Mouse (Mus musculus): Measurements from ENCODE around the gene Spty2d1. TPM values are rescaled to one million over a fixed set of nuclear protein-coding genes. Genes with fewer than 3 reads are reported as not detected.
"Not testable (repeated sequence)": the region's sequence is repeated elsewhere in the genome, so short reads cannot be mapped to it uniquely, and the experiment has no call there.

The Spty2d1 gene
- polyA plus RNA-seq, 1 experiment from 2014 or later, result 7.8 TPM

DNA sequence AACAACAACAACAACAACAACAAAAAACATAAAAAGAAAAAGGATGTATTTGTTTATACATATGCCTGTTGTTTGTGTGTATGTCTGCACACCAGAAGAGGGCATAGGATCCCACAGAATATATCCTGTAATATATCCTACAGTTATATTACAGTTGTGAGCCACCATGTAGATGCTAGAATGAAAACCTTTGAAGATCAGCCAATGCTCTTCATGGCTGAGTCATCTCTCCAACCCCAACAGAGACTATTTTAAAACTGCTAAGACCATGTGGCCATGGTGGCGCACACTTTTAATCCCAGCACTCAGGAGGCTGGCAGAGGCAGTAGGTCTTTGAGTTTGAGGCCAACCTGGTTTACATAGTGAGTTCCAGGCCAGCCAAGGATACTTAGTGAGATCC is 19.3 kb upstream of the Spty2d1 start:
- Histone ChIP-seq H3K9ac (ENCODE audit: low read length) (no peak overlapping the region), H3K27me3 (replicated peaks; ENCODE audit: control insufficient read depth, insufficient read depth, low read length) (no peaks in the 10 kb centered on the region), H3K4me2 (ENCODE audit: low read length) (no peak overlapping the region), H3K4me3 (ENCODE audit: low read depth, low read length) (no peak overlapping the region), H3K9me3 (replicated peaks; ENCODE audit: control insufficient read depth, low read length) (no peaks in the 10 kb centered on the region), H3K36me3 (ENCODE audit: control insufficient read depth, insufficient read depth, low read length) (no peaks in the 10 kb centered on the region), H3K27ac (ENCODE audit: low read depth, low read length) (no peak overlapping the region), H3K4me1 (ENCODE audit: control insufficient read depth, insufficient read depth, low read length) (no peaks in the 10 kb centered on the region; the same call in 1 of the 2 replicates)
- no peak for ATAC-seq
- DNase-seq (ENCODE audit: low spot score), result no peak
- 95% methylated on average over 1 of the region's 1 CpGs for WGBS

GRCm38 (mm10) chr7:47026899-47027298 is 18.7 kb upstream of the Spty2d1 start:
- not testable (repeated sequence) for H3K4me3 ChIP-seq (ENCODE audit: low read depth, low read length); H3K4me1 ChIP-seq (ENCODE audit: control insufficient read depth, insufficient read depth, low read length); ATAC-seq; H3K9ac ChIP-seq (ENCODE audit: low read length); H3K9me3 ChIP-seq (replicated peaks; ENCODE audit: control insufficient read depth, low read length); H3K36me3 ChIP-seq (ENCODE audit: control insufficient read depth, insufficient read depth, low read length); H3K4me2 ChIP-seq (ENCODE audit: low read length); H3K27ac ChIP-seq (ENCODE audit: low read depth, low read length); H3K27me3 ChIP-seq (replicated peaks; ENCODE audit: control insufficient read depth, insufficient read depth, low read length); DNase-seq (ENCODE audit: low spot score)
- 88% methylated on average over 3 of the region's 3 CpGs for WGBS

GRCm38 (mm10) chr7:47025429-47025828 is 17.2 kb upstream of the Spty2d1 start:
- no peak overlapping the region for H3K9ac ChIP-seq (ENCODE audit: low read length)
- WGBS, result 59% methylated on average over 9 of the region's 9 CpGs
- no peaks in the 10 kb centered on the region for H3K9me3 ChIP-seq (replicated peaks; ENCODE audit: control insufficient read depth, low read length)

GRCm38 (mm10) chr7:47024454-47024853 is 16.2 kb upstream of the Spty2d1 start:
- ATAC-seq, result no peak
- Histone ChIP-seq H3K27ac (ENCODE audit: low read depth, low read length) (no peak overlapping the region), H3K4me3 (ENCODE audit: low read depth, low read length) (no peak overlapping the region), H3K27me3 (replicated peaks; ENCODE audit: control insufficient read depth, insufficient read depth, low read length) (no peaks in the 10 kb centered on the region), H3K4me2 (ENCODE audit: low read length) (no peak overlapping the region), H3K36me3 (ENCODE audit: control insufficient read depth, insufficient read depth, low read length) (no peaks in the 10 kb centered on the region), H3K9ac (ENCODE audit: low read length) (no peak overlapping the region), H3K4me1 (ENCODE audit: control insufficient read depth, insufficient read depth, low read length) (no peaks in the 10 kb centered on the region), H3K9me3 (replicated peaks; ENCODE audit: control insufficient read depth, low read length) (no peaks in the 10 kb centered on the region)
- 88% methylated on average over 7 of the region's 7 CpGs for WGBS
- DNase-seq (ENCODE audit: low spot score), result no peak

More at GRCm38 (mm10) chr7:47025429-47025828, 17.2 kb upstream of the Spty2d1 start:
- Histone ChIP-seq H3K4me1 (ENCODE audit: control insufficient read depth, insufficient read depth, low read length) (no peaks in the 10 kb centered on the region; the same call in 1 of the 2 replicates), H3K27ac (ENCODE audit: low read depth, low read length) (no peak overlapping the region), H3K4me3 (ENCODE audit: low read depth, low read length) (no peak overlapping the region), H3K36me3 (ENCODE audit: control insufficient read depth, insufficient read depth, low read length) (no peaks in the 10 kb centered on the region), H3K4me2 (ENCODE audit: low read length) (no peak overlapping the region), H3K27me3 (replicated peaks; ENCODE audit: control insufficient read depth, insufficient read depth, low read length) (no peaks in the 10 kb centered on the region)
- DNase-seq (ENCODE audit: low spot score) (no peak), ATAC-seq (no peak)

GRCm38 (mm10) chr7:47023530-47023929 is 15.3 kb upstream of the Spty2d1 start:
- 16% methylated on average over 6 of the region's 6 CpGs for whole genome bisulfite sequencing
- peak; percentile 55; the same call in 1 of the 2 replicates for ATAC-seq
- H3K9me3 ChIP-seq (replicated peaks; ENCODE audit: control insufficient read depth, low read length), result no peaks in the 10 kb centered on the region

DNA sequence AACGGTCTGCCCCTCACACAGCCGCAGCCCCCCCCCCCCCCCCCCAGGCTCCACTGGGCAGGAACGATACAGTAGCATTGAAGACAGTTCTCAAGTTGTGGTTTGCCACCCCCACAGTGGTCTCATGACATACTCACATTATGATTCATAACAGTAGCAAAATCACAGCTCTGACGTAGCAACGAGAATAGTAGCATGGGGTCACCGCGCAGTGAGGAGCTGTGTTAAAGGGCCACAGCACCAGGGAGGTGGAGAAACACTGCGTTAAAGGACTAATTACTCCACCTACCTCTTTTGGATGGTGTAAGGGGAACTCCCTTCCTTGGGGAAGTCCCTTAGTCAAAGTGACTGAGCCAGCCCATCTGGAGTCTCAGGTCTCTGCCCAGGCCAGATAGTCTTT is 14.3 kb upstream of the Spty2d1 start:
- Histone ChIP-seq H3K9ac (ENCODE audit: low read length) (no peak overlapping the region), H3K4me3 (ENCODE audit: low read depth, low read length) (no peak overlapping the region), H3K9me3 (replicated peaks; ENCODE audit: control insufficient read depth, low read length) (no peaks in the 10 kb centered on the region), H3K27ac (ENCODE audit: low read depth, low read length) (no peak overlapping the region), H3K36me3 (ENCODE audit: control insufficient read depth, insufficient read depth, low read length) (no peaks in the 10 kb centered on the region), H3K27me3 (replicated peaks; ENCODE audit: control insufficient read depth, insufficient read depth, low read length) (no peaks in the 10 kb centered on the region), H3K4me2 (ENCODE audit: low read length) (no peak overlapping the region), H3K4me1 (ENCODE audit: control insufficient read depth, insufficient read depth, low read length) (no peaks in the 10 kb centered on the region)
- no peak for ATAC-seq
- DNase-seq (ENCODE audit: low spot score), result no peak
- 72% methylated on average over 8 of the region's 8 CpGs for WGBS

More at GRCm38 (mm10) chr7:47023530-47023929, 15.3 kb upstream of the Spty2d1 start:
- no peak overlapping the region for H3K4me2 ChIP-seq (ENCODE audit: low read length)
- no peaks in the 10 kb centered on the region for H3K27me3 ChIP-seq (replicated peaks; ENCODE audit: control insufficient read depth, insufficient read depth, low read length)
- no peak overlapping the region for H3K4me3 ChIP-seq (ENCODE audit: low read depth, low read length)
- no peak overlapping the region for H3K27ac ChIP-seq (ENCODE audit: low read depth, low read length)
- DNase-seq (ENCODE audit: low spot score), result peak; percentile 81
- no peak overlapping the region for H3K9ac ChIP-seq (ENCODE audit: low read length)
- no peaks in the 10 kb centered on the region for H3K4me1 ChIP-seq (ENCODE audit: control insufficient read depth, insufficient read depth, low read length)
- no peaks in the 10 kb centered on the region for H3K36me3 ChIP-seq (ENCODE audit: control insufficient read depth, insufficient read depth, low read length)

DNA sequence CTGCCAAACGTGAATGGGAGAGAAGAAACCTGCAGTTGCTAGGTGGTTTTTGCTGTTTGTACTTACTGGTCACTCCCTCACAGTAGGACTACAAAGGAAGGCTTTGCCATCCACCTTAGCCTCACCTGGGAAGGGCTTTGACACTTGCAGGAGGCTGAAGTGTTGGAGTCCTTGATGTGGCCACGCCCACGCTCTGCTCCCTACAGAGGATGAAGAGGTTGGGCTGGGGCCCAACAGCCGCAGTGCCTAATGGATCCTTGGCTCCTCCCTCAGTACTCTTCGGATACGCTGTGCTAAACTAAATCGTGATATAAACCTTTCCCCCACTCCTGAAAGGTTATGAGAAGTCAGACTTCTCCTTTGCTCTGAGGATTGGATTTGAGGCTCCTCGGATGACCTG is 12.7 kb upstream of the Spty2d1 start:
- H3K9me3 ChIP-seq (replicated peaks; ENCODE audit: control insufficient read depth, low read length), result no peaks in the 10 kb centered on the region

GRCm38 (mm10) chr7:47019641-47020040 is 11.4 kb upstream of the Spty2d1 start:
- no peak overlapping the region for H3K4me2 ChIP-seq (ENCODE audit: low read length)
- no peak for ATAC-seq
- 64% methylated on average over 5 of the region's 5 CpGs for WGBS
- H3K9me3 ChIP-seq (replicated peaks; ENCODE audit: control insufficient read depth, low read length), result no peaks in the 10 kb centered on the region
- H3K36me3 ChIP-seq (ENCODE audit: control insufficient read depth, insufficient read depth, low read length), result no peaks in the 10 kb centered on the region
- no peak overlapping the region for H3K27ac ChIP-seq (ENCODE audit: low read depth, low read length)
- DNase-seq (ENCODE audit: low spot score), result no peak
- H3K27me3 ChIP-seq (replicated peaks; ENCODE audit: control insufficient read depth, insufficient read depth, low read length), result no peaks in the 10 kb centered on the region
- peaks cover 6% of the 10 kb centered on the region; the same call in 1 of the 2 replicates for H3K4me1 ChIP-seq (ENCODE audit: control insufficient read depth, insufficient read depth, low read length)
- H3K4me3 ChIP-seq (ENCODE audit: low read depth, low read length), result no peak overlapping the region
- no peak overlapping the region for H3K9ac ChIP-seq (ENCODE audit: low read length)

More for the DNA sequence above, 12.7 kb upstream of the Spty2d1 start:
- no peaks in the 10 kb centered on the region for H3K36me3 ChIP-seq (ENCODE audit: control insufficient read depth, insufficient read depth, low read length)
- H3K27ac ChIP-seq (ENCODE audit: low read depth, low read length), result no peak overlapping the region
- DNase-seq (ENCODE audit: low spot score), result no peak
- ATAC-seq, result no peak
- no peak overlapping the region for H3K9ac ChIP-seq (ENCODE audit: low read length)
- H3K27me3 ChIP-seq (replicated peaks; ENCODE audit: control insufficient read depth, insufficient read depth, low read length), result no peaks in the 10 kb centered on the region
- no peaks in the 10 kb centered on the region for H3K4me1 ChIP-seq (ENCODE audit: control insufficient read depth, insufficient read depth, low read length)
- 13% methylated on average over 8 of the region's 8 CpGs for WGBS
- H3K4me3 ChIP-seq (ENCODE audit: low read depth, low read length), result no peak overlapping the region
- no peak overlapping the region for H3K4me2 ChIP-seq (ENCODE audit: low read length)

DNA sequence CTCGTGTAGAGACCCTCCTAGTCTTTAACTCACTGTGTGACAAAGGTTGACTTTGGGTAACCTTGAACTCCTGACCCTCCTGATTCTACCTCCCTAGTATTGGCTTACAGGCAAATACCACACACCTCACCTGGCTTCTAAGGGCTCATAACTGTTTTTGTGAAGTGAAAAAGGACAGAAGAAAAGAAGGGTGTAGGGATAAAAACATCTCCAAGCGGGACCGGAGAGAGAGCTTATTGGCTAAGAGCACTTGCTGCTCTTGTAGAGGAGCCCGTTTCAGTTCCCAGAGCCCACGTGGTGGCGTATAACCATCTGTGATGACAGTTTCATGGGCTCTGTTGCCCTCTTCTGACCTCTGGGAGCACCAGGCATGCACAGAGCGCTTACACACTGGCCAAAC is 8.9 kb upstream of the Spty2d1 start:
- H3K36me3 ChIP-seq (ENCODE audit: control insufficient read depth, insufficient read depth, low read length), result no peaks in the 10 kb centered on the region

More for the DNA sequence above, 8.9 kb upstream of the Spty2d1 start:
- ATAC-seq (no peak), DNase-seq (ENCODE audit: low spot score) (no peak)
- WGBS, result 75% methylated on average over 7 of the region's 7 CpGs
- Histone ChIP-seq H3K9me3 (replicated peaks; ENCODE audit: control insufficient read depth, low read length) (no peaks in the 10 kb centered on the region), H3K27me3 (replicated peaks; ENCODE audit: control insufficient read depth, insufficient read depth, low read length) (no peaks in the 10 kb centered on the region), H3K4me3 (ENCODE audit: low read depth, low read length) (no peak overlapping the region), H3K27ac (ENCODE audit: low read depth, low read length) (no peak overlapping the region), H3K9ac (ENCODE audit: low read length) (no peak overlapping the region), H3K4me1 (ENCODE audit: control insufficient read depth, insufficient read depth, low read length) (peaks cover 6% of the 10 kb centered on the region; the same call in 1 of the 2 replicates), H3K4me2 (ENCODE audit: low read length) (no peak overlapping the region)
